Mouse (Mus musculus) hindlimb bud, embryonic 11.5 days (tissue): ENCODE results near the gene Pcdh7.

ENCODE experiments used
- DNase-seq: peaks from one replicate; pipeline ENCODE4 v3.0.0-alpha.2; 2012; ENCODE audit warnings: low read depth, low spot score; ENCODE audit errors: extremely low spot score

Gene Pcdh7

GRCm38 (mm10) chr5:57899018-57899614, 181.3 kb downstream of the Pcdh7 start:
- no peak for DNase-seq

- no peak for DNase-seq
Observed at GRCm38 (mm10) chr5:57907218-57907617, 189.5 kb downstream of the Pcdh7 start.

GRCm38 (mm10) chr5:57921140-57921539, 203.4 kb downstream of the Pcdh7 start:
- no peak for DNase-seq

- DNase-seq = no peak
Observed at GRCm38 (mm10) chr5:57931331-57931730, 213.6 kb downstream of the Pcdh7 start.

GRCm38 (mm10) chr5:57931738-57932137, 214.0 kb downstream of the Pcdh7 start:
- no peak for DNase-seq

GRCm38 (mm10) chr5:57934666-57935065, 216.9 kb downstream of the Pcdh7 start:
- no peak for DNase-seq

GRCm38 (mm10) chr5:57940457-57940856, 222.7 kb downstream of the Pcdh7 start:
- no peak for DNase-seq

GRCm38 (mm10) chr5:57943176-57943575, 225.4 kb downstream of the Pcdh7 start:
- no peak for DNase-seq

- no peak for DNase-seq
Observed at GRCm38 (mm10) chr5:57943611-57944010, 225.8 kb downstream of the Pcdh7 start.

- DNase-seq = no peak
Observed at GRCm38 (mm10) chr5:57945419-57945818, 227.7 kb downstream of the Pcdh7 start.

- DNase-seq = no peak
Observed at GRCm38 (mm10) chr5:57959317-57959716, 241.6 kb downstream of the Pcdh7 start.

- no peak for DNase-seq
Observed at GRCm38 (mm10) chr5:57963792-57964191, 246.0 kb downstream of the Pcdh7 start.

GRCm38 (mm10) chr5:57964201-57964600, 246.4 kb downstream of the Pcdh7 start:
- no peak for DNase-seq

GRCm38 (mm10) chr5:57993584-57993983, 275.8 kb downstream of the Pcdh7 start:
- DNase-seq = no peak

- DNase-seq = no peak
Observed at GRCm38 (mm10) chr5:58021331-58021730, 303.6 kb downstream of the Pcdh7 start.

GRCm38 (mm10) chr5:58025123-58025522, 307.4 kb downstream of the Pcdh7 start:
- DNase-seq = no peak

- no peak for DNase-seq
Observed at GRCm38 (mm10) chr5:58025759-58026158, 308.0 kb downstream of the Pcdh7 start.

- no peak for DNase-seq
Observed at GRCm38 (mm10) chr5:58039875-58040274, 322.1 kb downstream of the Pcdh7 start.

GRCm38 (mm10) chr5:58044216-58044615, 326.4 kb downstream of the Pcdh7 start:
- no peak for DNase-seq

GRCm38 (mm10) chr5:58081054-58081453, 363.3 kb downstream of the Pcdh7 start:
- DNase-seq = no peak

- DNase-seq = no peak
Observed at GRCm38 (mm10) chr5:58082230-58082629, 364.5 kb downstream of the Pcdh7 start.

GRCm38 (mm10) chr5:58083056-58083455, 365.3 kb downstream of the Pcdh7 start:
- no peak for DNase-seq

GRCm38 (mm10) chr5:58083972-58084371, 366.2 kb downstream of the Pcdh7 start:
- no peak for DNase-seq
